Mouse (Mus musculus): ENCODE measurements around the gene Phrf1. TPM values are rescaled to one million over a fixed set of nuclear protein-coding genes. Genes with fewer than 3 reads are reported as not detected.
A peak's percentile ranks its signal among the peaks of the same experiment; 100 is the strongest.

The Phrf1 gene
- 10 to 100 TPM; 29.8 to 37.0 TPM for total RNA-seq (2021)
- long read RNA-seq, experiment 1, full-length matches to known transcripts = 10 of 22 reads
- long read RNA-seq, experiment 1, partial matches to known transcripts = 6 of 22 reads
- long read RNA-seq, experiment 1, other reads (novel, unspliced or antisense) = 6 of 22 reads
- long read RNA-seq, experiment 2, full-length matches to known transcripts = 10 of 27 reads
- long read RNA-seq, experiment 2, partial matches to known transcripts = 1 of 27 reads
- long read RNA-seq, experiment 2, other reads (novel, unspliced or antisense) = 16 of 27 reads

- peak; percentile 96 for DNase-seq
Observed at GRCm38 (mm10) chr7:141228279-141229067, at the start of gene Phrf1. Phrf1 (plus strand) TSS chr7:141228784.

- no peak for DNase-seq
Observed at GRCm38 (mm10) chr7:141188194-141188593, 40.4 kb upstream of the Phrf1 start.

DNA sequence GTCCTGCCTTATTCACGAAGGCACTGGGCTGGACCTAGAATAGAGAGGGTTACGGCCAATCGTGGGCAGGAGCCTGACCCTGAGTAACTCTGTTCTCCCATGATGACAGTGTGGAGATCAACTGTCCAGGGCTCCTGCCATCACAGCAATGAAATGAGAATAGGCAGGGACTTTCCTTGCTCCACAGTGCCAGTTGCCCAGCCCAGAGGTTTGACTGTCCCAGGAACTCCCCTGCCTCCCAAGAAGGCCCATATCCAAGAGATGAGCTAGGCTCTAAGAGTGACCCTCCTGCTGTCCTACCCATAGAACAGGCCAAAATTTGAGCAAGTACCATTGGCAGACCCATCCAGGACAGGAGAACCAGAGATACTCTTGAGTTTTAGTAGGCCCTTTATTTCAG lies 39.9 kb upstream of the Phrf1 start:
- no peak for DNase-seq

GRCm38 (mm10) chr7:141190220-141190619 lies 38.4 kb upstream of the Phrf1 start:
- no peak for DNase-seq

GRCm38 (mm10) chr7:141191036-141191435 lies 37.5 kb upstream of the Phrf1 start:
- DNase-seq = no peak

GRCm38 (mm10) chr7:141191796-141192685 lies 36.5 kb upstream of the Phrf1 start:
- no peak for DNase-seq

- no peak for DNase-seq
Observed at GRCm38 (mm10) chr7:141192776-141193347, 35.7 kb upstream of the Phrf1 start.

GRCm38 (mm10) chr7:141193348-141193856 lies 35.2 kb upstream of the Phrf1 start:
- DNase-seq = peak; percentile 41

- DNase-seq = peak; percentile 97
Observed at GRCm38 (mm10) chr7:141193948-141194347, 34.6 kb upstream of the Phrf1 start, which contains the start of the genes Hras and Lrrc56. Hras (minus strand) TSS chr7:141194005. Lrrc56 (plus strand) TSS chr7:141194157.

GRCm38 (mm10) chr7:141194409-141194808 lies 34.2 kb upstream of the Phrf1 start:
- no peak for DNase-seq

GRCm38 (mm10) chr7:141194830-141195229 lies 33.8 kb upstream of the Phrf1 start:
- DNase-seq = peak; percentile 88

DNA sequence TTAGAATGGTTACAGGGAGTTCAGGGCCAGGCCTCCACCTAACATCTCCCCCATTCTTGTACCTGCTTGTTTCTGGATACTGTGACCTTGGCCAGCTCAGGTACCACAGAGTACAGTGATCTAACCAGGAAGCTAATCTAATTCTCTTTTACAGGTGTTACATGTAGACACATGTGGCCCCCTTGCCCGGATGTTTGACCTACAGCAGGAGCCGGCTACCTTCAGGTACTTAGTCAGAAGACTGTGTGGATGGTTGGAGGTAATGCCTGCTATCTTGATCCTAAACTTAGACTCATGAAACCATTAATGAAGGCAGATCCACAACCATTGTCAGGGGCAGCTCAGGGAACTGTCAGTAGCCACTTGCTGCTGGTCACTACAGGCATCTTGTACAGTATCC lies 32.8 kb upstream of the Phrf1 start:
- DNase-seq = no peak

- DNase-seq = no peak
Observed at GRCm38 (mm10) chr7:141196619-141197282, 31.8 kb upstream of the Phrf1 start.

- DNase-seq = no peak
Observed at GRCm38 (mm10) chr7:141198121-141198520, 30.5 kb upstream of the Phrf1 start.

DNA sequence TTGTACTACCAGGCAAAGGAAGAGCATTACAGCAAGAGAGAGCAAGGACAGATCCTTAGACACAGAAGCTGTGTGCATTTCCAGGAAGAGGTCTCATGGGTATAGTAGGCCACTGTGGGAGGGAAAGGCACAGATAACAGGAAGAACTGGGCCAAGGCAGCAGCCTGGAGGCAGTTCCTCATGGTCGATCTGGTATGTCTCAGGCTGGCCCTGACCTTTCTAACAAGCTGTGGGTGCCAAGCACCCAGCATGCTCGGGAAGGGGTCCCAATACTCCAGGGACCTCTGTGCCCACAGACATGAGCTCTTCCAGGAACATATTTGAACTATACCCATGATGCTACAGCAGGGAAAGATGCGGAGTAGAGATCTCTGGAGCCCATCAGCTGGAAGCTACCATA lies 24.0 kb upstream of the Phrf1 start:
- no peak for DNase-seq

DNA sequence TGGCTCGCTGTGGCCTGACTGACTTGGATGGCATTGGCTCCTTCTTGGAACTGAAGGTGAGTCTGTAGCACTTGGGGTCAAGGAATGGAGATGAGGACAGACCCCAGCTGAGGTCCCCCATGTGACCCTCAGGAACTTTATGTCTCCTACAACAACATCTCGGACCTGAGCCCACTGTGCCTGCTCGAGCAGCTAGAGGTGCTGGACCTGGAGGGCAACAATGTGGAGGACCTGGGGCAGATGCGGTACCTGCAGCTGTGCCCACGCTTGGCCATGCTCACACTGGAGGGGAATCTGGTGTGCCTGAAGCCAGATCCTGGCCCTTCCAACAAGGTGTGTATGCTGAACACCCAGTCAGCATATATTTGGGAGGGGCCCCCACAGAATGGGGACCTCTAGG lies 23.1 kb upstream of the Phrf1 start:
- no peak for DNase-seq

- DNase-seq = no peak
Observed at GRCm38 (mm10) chr7:141206182-141206937, 22.2 kb upstream of the Phrf1 start.

GRCm38 (mm10) chr7:141209526-141209925 lies 19.1 kb upstream of the Phrf1 start:
- DNase-seq = no peak

- DNase-seq = no peak
Observed at GRCm38 (mm10) chr7:141210137-141210536, 18.4 kb upstream of the Phrf1 start.

DNA sequence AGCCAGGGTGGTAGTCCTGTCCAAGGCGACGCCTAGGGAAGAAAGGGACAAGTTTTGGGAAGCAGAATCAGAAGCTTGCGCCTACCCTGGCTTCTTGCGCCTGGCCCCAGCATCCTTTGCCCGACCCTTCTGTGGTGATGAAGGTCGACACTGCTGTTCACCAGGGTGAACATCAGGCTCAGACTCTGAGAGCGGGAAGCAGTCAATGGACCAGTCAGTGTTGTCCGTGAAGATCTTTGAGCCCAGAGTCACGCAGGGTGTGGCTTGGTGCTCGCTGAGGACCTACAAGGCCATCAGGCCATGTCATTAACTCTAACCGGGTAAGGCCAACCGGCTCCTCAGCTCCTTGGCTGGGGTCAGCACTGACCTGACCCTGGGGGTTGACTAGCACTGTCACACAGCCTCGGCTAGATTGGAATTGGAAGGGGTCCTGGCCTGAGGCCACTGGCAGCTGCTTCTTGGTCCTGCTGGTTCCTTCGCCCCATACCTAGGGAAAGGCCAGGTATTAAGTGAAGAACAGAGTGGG lies 17.9 kb upstream of the Phrf1 start:
- DNase-seq = no peak
